Mouse (Mus musculus) liver, adult 2 months (tissue): ENCODE measurements around the gene Dmd. TPM values are rescaled to one million over a fixed set of nuclear protein-coding genes. Genes with fewer than 3 reads are reported as not detected.

Experiments used
- DNase-seq: peaks from one replicate; pipeline ENCODE4 v3.0.0-alpha.2; 2011; ENCODE audit warnings: low read depth, low spot score; ENCODE audit errors: extremely low read depth
- H3K27ac ChIP-seq: fragments of 200-500 bp; replicated peaks from 2 replicates; pipeline ENCODE4 v1.5.1; 2012; ENCODE audit warnings: low read depth, mild to moderate bottlenecking, control low read depth, inconsistent platforms, low read length; ENCODE audit not compliant: insufficient read depth
- H3K27me3 ChIP-seq: fragments of 200-500 bp; 2 replicates; pipeline ENCODE4 v1.6.1; 2012; ENCODE audit warnings: mild to moderate bottlenecking, moderate library complexity, low read length, inconsistent platforms; ENCODE audit not compliant: control insufficient read depth, insufficient read depth
- H3K36me3 ChIP-seq: fragments of 200-500 bp; 2 replicates; pipeline ENCODE4 v1.6.1; 2012; ENCODE audit warnings: low read length, inconsistent platforms; ENCODE audit not compliant: control insufficient read depth, insufficient read depth
- H3K4me1 ChIP-seq: fragments of 200-500 bp; 2 replicates; pipeline ENCODE4 v1.6.1; 2011; ENCODE audit warnings: low read length; ENCODE audit not compliant: control insufficient read depth, insufficient read depth
- H3K4me3 ChIP-seq: fragments of 200-500 bp; 2 replicates; pipeline ENCODE4 v1.5.1; 2011; ENCODE audit warnings: low read depth, mild to moderate bottlenecking, control low read depth, low read length, moderate library complexity; ENCODE audit not compliant: insufficient read depth
- H3K79me2 ChIP-seq: fragments of 200-500 bp; 2 replicates; pipeline ENCODE4 v1.6.1; 2012; ENCODE audit warnings: inconsistent platforms, mild to moderate bottlenecking, low read length, moderate library complexity; ENCODE audit not compliant: control insufficient read depth, insufficient read depth
- H3K9ac ChIP-seq: fragments of 200-500 bp; 2 replicates; pipeline ENCODE4 v1.6.1; 2012; ENCODE audit warnings: low read depth, mild to moderate bottlenecking, control low read depth, inconsistent platforms, low read length
- CTCF ChIP-seq: fragments of 200-500 bp; IDR thresholded peaks from 2 replicates; pipeline ENCODE4 v1.5.1; 2011; ENCODE audit warnings: low read depth, low read length, control low read depth
- POLR2A ChIP-seq: fragments of 200-500 bp; IDR thresholded peaks from 2 replicates; pipeline ENCODE4 v1.6.1; 2011; ENCODE audit warnings: low read length, control low read depth; ENCODE audit not compliant: insufficient read depth; ENCODE audit errors: extremely low read depth
- WGBS: fragments of 180-500 bp; shearing (Covaris S2); methylation state at CpG from one replicate; pipeline ENCODE4 v1.1.7; 2018; 5-methylcytosine and 5-hydroxymethylcytosine counted together
- polyA plus RNA-seq: library from polyadenylated mRNA; depleted of rRNA; stranded (reverse); fragments of >200 nt; gene quantifications from 2 replicates; pipeline ENCODE4 v1.2.3, GENCODE M21; 2012
- total RNA-seq: library from RNA; depleted of rRNA; stranded (reverse); fragments of >200 nt; gene quantifications from 2 replicates; pipeline ENCODE4 v1.2.3, GENCODE M21; 2014

Dmd gene
- total and polyA plus RNA-seq, 2 experiments, result 7.0 to 39.8 TPM

- 92% methylated on average over 1 of the region's 1 CpGs for WGBS
- no peak for DNase-seq
- H3K79me2 ChIP-seq, result no peaks in the 10 kb centered on the region
- no peaks in the 10 kb centered on the region for H3K27me3 ChIP-seq
- no peak overlapping the region for H3K9ac ChIP-seq
- H3K36me3 ChIP-seq, result no peaks in the 10 kb centered on the region
- no peaks in the 10 kb centered on the region for H3K4me1 ChIP-seq
- H3K4me3 ChIP-seq, result no peak overlapping the region
- TF ChIP-seq POLR2A, result no peak
- TF ChIP-seq CTCF, result no peak
- H3K27ac ChIP-seq, result no peak overlapping the region
Observed at GRCm38 (mm10) chrX:84551995-84552394, 1603.3 kb downstream of the Dmd start.

GRCm38 (mm10) chrX:84553441-84553840 is 1604.8 kb downstream of the Dmd start:
- H3K4me3 ChIP-seq, result no peak overlapping the region
- no peak overlapping the region for H3K9ac ChIP-seq
- H3K36me3 ChIP-seq, result no peaks in the 10 kb centered on the region
- no peaks in the 10 kb centered on the region for H3K27me3 ChIP-seq
- 13% methylated on average over 1 of the region's 1 CpGs for WGBS
- H3K27ac ChIP-seq, result no peak overlapping the region
- TF ChIP-seq CTCF (no peak), POLR2A (no peak)
- no peaks in the 10 kb centered on the region for H3K79me2 ChIP-seq
- no peaks in the 10 kb centered on the region for H3K4me1 ChIP-seq
- no peak for DNase-seq

- DNase-seq, result no peak
- TF ChIP-seq POLR2A, result no peak
- no peak overlapping the region for H3K27ac ChIP-seq
- no peak overlapping the region for H3K9ac ChIP-seq
- no peak overlapping the region for H3K4me3 ChIP-seq
- H3K4me1 ChIP-seq, result no peaks in the 10 kb centered on the region
- H3K27me3 ChIP-seq, result no peaks in the 10 kb centered on the region
- H3K36me3 ChIP-seq, result no peaks in the 10 kb centered on the region
- no peaks in the 10 kb centered on the region for H3K79me2 ChIP-seq
Observed at GRCm38 (mm10) chrX:84598476-84598875, 1649.8 kb downstream of the Dmd start.

- Histone ChIP-seq H3K27ac (no peak overlapping the region), H3K4me1 (no peaks in the 10 kb centered on the region), H3K4me3 (no peak overlapping the region), H3K9ac (no peak overlapping the region), H3K79me2 (no peaks in the 10 kb centered on the region), H3K36me3 (no peaks in the 10 kb centered on the region), H3K27me3 (no peaks in the 10 kb centered on the region)
- no peak for TF ChIP-seq CTCF
- TF ChIP-seq POLR2A, result no peak
- no peak for DNase-seq
Observed at GRCm38 (mm10) chrX:84640446-84640845, 1691.8 kb downstream of the Dmd start.

- 49% methylated on average over 4 of the region's 4 CpGs for WGBS
- no peaks in the 10 kb centered on the region for H3K36me3 ChIP-seq
- no peak for TF ChIP-seq POLR2A
- TF ChIP-seq CTCF, result no peak
- no peaks in the 10 kb centered on the region for H3K27me3 ChIP-seq
- no peaks in the 10 kb centered on the region for H3K4me1 ChIP-seq
- H3K4me3 ChIP-seq, result no peak overlapping the region
- no peak overlapping the region for H3K9ac ChIP-seq
- H3K27ac ChIP-seq, result no peak overlapping the region
- DNase-seq, result no peak
- H3K79me2 ChIP-seq, result no peaks in the 10 kb centered on the region
Observed at GRCm38 (mm10) chrX:84747683-84748082, 1799.0 kb downstream of the Dmd start.

- H3K27me3 ChIP-seq, result no peaks in the 10 kb centered on the region
- H3K9ac ChIP-seq, result no peak overlapping the region
- H3K4me1 ChIP-seq, result peaks cover 3% of the 10 kb centered on the region
- H3K36me3 ChIP-seq, result no peaks in the 10 kb centered on the region
- WGBS, result 22% methylated on average over 3 of the region's 3 CpGs
- H3K79me2 ChIP-seq, result no peaks in the 10 kb centered on the region
- DNase-seq, result peak; percentile 62
- H3K4me3 ChIP-seq, result no peak overlapping the region
- no peak for TF ChIP-seq POLR2A
- no peak for TF ChIP-seq CTCF
- no peak overlapping the region for H3K27ac ChIP-seq
Observed at GRCm38 (mm10) chrX:84860012-84860647, 1911.5 kb downstream of the Dmd start.
